Comparison of ENCODE assay signal across 29 mouse cellular contexts in the genomic region with DNA sequence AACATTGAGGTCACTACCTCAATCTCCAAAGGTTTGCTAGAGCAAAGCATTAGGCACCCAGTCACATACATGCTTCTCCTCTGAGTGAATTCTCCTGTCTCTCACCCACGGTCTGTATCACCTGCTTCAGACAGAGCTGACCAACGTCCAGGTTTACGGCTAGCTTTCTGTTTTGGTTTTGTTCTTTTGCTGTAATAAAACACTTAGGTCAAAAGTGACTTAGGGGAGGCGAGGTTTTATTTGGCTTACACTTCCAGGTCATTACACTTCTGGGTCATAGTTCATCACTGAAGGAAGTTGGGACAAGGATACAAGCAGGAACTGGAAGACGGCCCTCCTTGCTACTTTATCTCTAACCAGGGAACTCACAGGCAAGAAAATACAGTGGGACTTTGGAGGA. TPM values are rescaled to one million over a fixed set of nuclear protein-coding genes. Genes with fewer than 3 reads are reported as not detected.
"Had no signal": no experiment of that assay in that cellular context is flagged by ENCODE, and none has a peak within 500 bp of the region (broad histone marks: within the 10 kb centered on the region; RNA-seq: fewer than 3 reads in every experiment).

No protein-coding gene starts in this region.

- H3K4me2 ChIP-seq: heart, embryonic 11.5 days; hindbrain, embryonic 12.5 days; hindbrain, embryonic 14.5 days; limb, embryonic 12.5 days; liver, embryonic 13.5 days; liver, embryonic 15.5 days had no signal

- DNase-seq: forebrain, postnatal 0 days; gastrocnemius, postnatal 14 days; gastrocnemius, postnatal 36 days; heart, adult 11 months; heart, adult 2 months; heart, postnatal 10 days; heart, postnatal 4 days; kidney, adult 11 months; kidney, postnatal 10 days; liver; liver, embryonic 13.5 days had no signal

- H3K27me3 ChIP-seq: hindbrain, embryonic 12.5 days; limb, embryonic 12.5 days; liver, embryonic 13.5 days; liver, embryonic 15.5 days had no signal

- ATAC-seq: forebrain, postnatal 0 days; hindbrain, embryonic 16.5 days; inflammation-experienced regulatory T-cells, adult 6 months had no signal

- H3K4me3 ChIP-seq: heart, adult 2 months; hindbrain, embryonic 10.5 days; hindbrain, embryonic 12.5 days; layer of hippocampus, adult 2 months; left cerebral cortex, adult 2 months; limb, embryonic 10.5 days; limb, embryonic 12.5 days; liver, embryonic 13.5 days; liver, embryonic 15.5 days had no signal

- H3K36me3 ChIP-seq: hindbrain, embryonic 10.5 days; hindbrain, embryonic 12.5 days; limb, embryonic 10.5 days; limb, embryonic 12.5 days; liver, embryonic 13.5 days; liver, embryonic 15.5 days had no signal

- H3K9ac ChIP-seq: forebrain, postnatal 0 days; hindbrain, embryonic 12.5 days; hindbrain, embryonic 14.5 days; limb, embryonic 12.5 days; liver, embryonic 13.5 days; liver, embryonic 15.5 days had no signal

- H3K9me3 ChIP-seq: hindbrain, embryonic 10.5 days; hindbrain, embryonic 12.5 days; limb, embryonic 10.5 days; limb, embryonic 12.5 days; liver, embryonic 13.5 days; liver, embryonic 15.5 days had no signal

- H3K27ac ChIP-seq: heart, adult 2 months; hindbrain, embryonic 10.5 days; hindbrain, embryonic 12.5 days; hindbrain, embryonic 14.5 days; layer of hippocampus, adult 2 months; left cerebral cortex, adult 2 months; limb, embryonic 10.5 days; limb, embryonic 12.5 days; liver, embryonic 13.5 days; liver, embryonic 15.5 days had no signal

RNA-seq across cellular contexts. Expression of a gene that starts 9.0 kb away (rescaled TPM):
- total RNA-seq: forebrain, postnatal 0 days; gastrocnemius, postnatal 14 days; heart, adult 2 months; heart, postnatal 10 days; heart, postnatal 25 days; layer of hippocampus, adult 2 months; layer of hippocampus, postnatal 10 days; layer of hippocampus, postnatal 25 days; left cerebral cortex, postnatal 14 days had no signal
- polyA plus RNA-seq: gonadal fat pad, adult 2 months; heart, embryonic 14.5 days; hindbrain, embryonic 10.5 days; hindbrain, embryonic 12.5 days; hindbrain, embryonic 16.5 days; inflammation-experienced regulatory T-cells, adult 6 months; kidney, embryonic 14.5 days; limb, embryonic 10.5 days; limb, embryonic 12.5 days had no signal
